Mouse (Mus musculus) olfactory bulb, adult 2 months (tissue): ENCODE results near the gene Ap2a1. TPM values are rescaled to one million over a fixed set of nuclear protein-coding genes. Genes with fewer than 3 reads are reported as not detected.
A peak's percentile ranks its signal among the peaks of the same experiment; 100 is the strongest.
"Not testable (repeated sequence)": the region's sequence is repeated elsewhere in the genome, so short reads cannot be mapped to it uniquely, and the experiment has no call there.

ENCODE experiments used
- H3K27ac ChIP-seq: fragments of 200-500 bp; 2 replicates; pipeline ENCODE4 v1.5.1; 2012; ENCODE audit warnings: low read depth, low read length; ENCODE audit not compliant: insufficient read depth
- H3K4me1 ChIP-seq: fragments of 200-500 bp; 2 replicates; pipeline ENCODE4 v1.6.1; 2012; ENCODE audit warnings: low read length; ENCODE audit not compliant: control insufficient read depth, insufficient read depth
- H3K4me3 ChIP-seq: fragments of 200-500 bp; 2 replicates; pipeline ENCODE4 v1.5.1; 2012; ENCODE audit warnings: mild to moderate bottlenecking, low read depth, low read length, moderate library complexity; ENCODE audit not compliant: insufficient read depth
- CTCF ChIP-seq: fragments of 200-500 bp; IDR thresholded peaks from 2 replicates; pipeline ENCODE4 v1.5.1; 2012; ENCODE audit warnings: low read depth, mild to moderate bottlenecking, low read length, moderate library complexity; ENCODE audit not compliant: insufficient read depth
- POLR2A ChIP-seq: fragments of 200-500 bp; IDR thresholded peaks from 2 replicates; pipeline ENCODE4 v1.6.1; 2012; ENCODE audit warnings: mild to moderate bottlenecking, low read depth, low read length, moderate library complexity; ENCODE audit not compliant: insufficient read depth
- WGBS: fragments of 180-500 bp; shearing (Covaris S2); methylation state at CpG from one replicate; pipeline ENCODE4 v1.1.7; 2018; 5-methylcytosine and 5-hydroxymethylcytosine counted together
- polyA plus RNA-seq: library from polyadenylated mRNA; stranded (reverse); fragments of >200 nt; gene quantifications from 2 replicates; pipeline ENCODE4 v1.2.4, GENCODE M21; 2012; ENCODE audit warnings: low replicate concordance; ENCODE audit not compliant: missing spikeins, insufficient read depth, insufficient read length

Ap2a1 gene
- polyA plus RNA-seq, 1 experiment = not detected

DNA sequence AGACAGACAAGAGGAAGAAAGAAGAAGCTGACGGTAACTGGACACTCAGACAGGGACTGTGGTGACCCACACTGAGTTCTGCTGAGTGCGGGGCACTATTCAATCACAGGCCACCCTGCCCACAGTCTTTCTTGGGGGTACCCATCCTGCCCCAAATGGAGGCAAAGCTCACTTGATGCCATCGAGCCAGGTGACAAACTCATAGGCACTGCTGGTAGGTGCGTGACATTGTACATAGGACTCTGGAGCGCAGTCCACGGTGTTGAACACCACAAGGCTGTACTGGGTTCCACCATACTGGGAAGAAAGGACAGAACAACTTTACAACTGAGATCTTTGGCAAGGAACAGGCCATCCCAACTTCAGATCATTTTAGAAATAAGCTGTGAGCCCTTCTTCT is 37.7 kb downstream of the Ap2a1 start:
- Histone ChIP-seq H3K27ac (no peak overlapping the region), H3K4me1 (peaks cover 38% of the 10 kb centered on the region), H3K4me3 (peak overlapping the region; percentile 73)
- whole genome bisulfite sequencing = 3% methylated on average over 6 of the region's 6 CpGs
- TF ChIP-seq CTCF (no peak), POLR2A (no peak)

DNA sequence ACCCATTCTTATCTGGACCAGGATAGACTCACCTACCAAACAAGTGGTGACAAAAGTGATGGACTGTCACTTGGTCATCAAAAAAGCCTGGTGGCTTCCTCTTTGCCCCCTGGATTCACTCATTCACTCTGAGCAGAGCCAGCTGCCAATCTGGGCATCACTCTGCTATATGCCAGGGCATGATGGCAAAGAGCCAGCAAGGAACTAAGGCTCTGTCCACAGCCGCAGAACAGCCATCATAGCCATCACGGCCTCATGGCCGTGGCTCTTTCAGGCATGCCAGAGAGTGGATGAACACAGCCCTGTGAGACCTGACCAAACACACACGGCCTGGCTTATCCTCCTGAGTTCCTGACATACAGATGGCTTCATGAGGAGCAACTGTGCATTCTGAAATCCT is 38.6 kb downstream of the Ap2a1 start:
- Histone ChIP-seq H3K27ac (no peak overlapping the region), H3K4me1 (peaks cover 39% of the 10 kb centered on the region), H3K4me3 (peak overlapping the region; percentile 73)
- TF ChIP-seq POLR2A (no peak), CTCF (no peak)
- 9% methylated on average over 4 of the region's 4 CpGs for WGBS

DNA sequence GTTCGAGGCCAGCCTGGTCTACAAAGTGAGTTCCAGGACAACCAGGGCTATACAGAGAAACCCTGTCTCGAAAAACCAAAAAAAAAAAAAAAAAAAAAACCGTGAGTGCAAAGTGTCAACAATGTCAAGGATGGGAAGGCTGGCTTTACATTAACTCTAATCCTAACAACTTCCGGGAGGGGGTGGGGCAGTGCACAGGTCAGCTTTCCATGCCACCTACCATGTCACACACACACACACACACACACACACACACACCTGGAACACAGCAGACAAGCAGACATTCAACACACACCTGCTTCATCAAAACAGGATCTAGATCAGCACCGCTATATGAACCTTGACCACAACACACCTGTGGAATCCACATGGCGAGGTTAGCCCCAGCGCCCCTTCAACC is 39.1 kb downstream of the Ap2a1 start:
- TF ChIP-seq POLR2A = no peak
- TF ChIP-seq CTCF = no peak
- 84% methylated on average over 7 of the region's 7 CpGs for WGBS
- Histone ChIP-seq H3K4me3 (no peak overlapping the region), H3K4me1 (peaks cover 42% of the 10 kb centered on the region), H3K27ac (no peak overlapping the region)

DNA sequence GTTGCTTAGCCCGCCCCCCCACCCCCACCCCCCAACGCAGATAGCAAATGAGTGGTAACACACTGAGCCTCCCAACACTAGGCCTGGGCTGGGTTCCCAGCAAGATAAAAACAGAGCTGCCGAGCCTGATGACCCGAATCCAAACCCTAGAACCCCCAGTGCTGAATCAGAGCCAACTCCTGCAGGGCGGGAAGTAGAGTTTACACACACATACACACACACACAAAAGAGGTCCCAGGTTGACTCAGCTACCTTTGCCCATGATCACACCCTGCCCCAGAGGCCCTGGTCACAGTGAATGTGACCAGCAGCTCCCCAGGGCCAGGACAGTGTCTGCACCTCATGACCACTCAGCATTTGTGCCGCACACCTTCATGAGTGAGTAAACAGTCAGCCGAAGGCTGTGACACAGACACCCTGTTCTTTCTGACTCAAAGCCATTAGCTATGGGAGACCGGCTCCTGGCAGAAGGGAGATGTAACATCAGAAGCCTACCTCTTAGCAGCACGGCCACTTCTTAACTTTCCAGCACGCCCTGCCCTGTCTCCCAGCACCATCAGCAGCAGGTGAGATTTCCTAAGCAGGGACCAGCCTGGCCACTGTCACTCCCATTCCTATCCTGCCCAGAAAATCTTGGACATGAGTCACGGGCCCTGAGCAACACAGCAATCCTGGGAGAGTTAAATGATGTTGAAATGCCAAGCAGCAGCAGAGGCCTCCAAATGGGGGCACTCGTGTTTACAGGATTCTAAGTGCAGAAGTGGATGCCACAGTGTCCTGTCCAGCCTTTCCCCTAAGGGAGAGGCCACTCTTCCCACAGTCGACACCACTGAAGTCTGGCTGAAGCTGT is 40.8 kb downstream of the Ap2a1 start:
- TF ChIP-seq POLR2A = no peak
- no peak for TF ChIP-seq CTCF
- WGBS = 35% methylated on average over 13 of the region's 13 CpGs
- H3K27ac ChIP-seq = peak overlapping the region; percentile 24; the same call in 1 of the 2 replicates
- H3K4me1 ChIP-seq = peaks cover 43% of the 10 kb centered on the region
- no peak overlapping the region for H3K4me3 ChIP-seq

DNA sequence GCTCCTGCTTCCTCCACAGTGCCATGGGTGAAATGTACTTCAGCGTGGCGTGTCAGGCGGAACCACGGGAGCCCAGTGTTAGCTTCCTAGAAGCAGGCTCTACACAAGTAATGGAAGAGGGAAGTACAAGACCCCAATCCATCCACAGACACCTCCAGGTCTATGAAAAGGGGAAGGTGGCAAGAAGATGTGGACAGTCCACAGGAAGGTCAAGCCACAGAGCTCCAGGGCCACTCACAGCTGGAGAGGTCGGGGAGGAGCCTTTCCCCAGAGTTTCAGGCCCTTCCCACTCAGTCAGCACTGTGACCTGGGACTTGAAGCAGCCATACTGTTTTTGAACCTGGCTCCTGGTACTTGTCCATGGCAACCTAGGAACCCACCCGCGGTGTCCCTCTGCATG is 42.3 kb downstream of the Ap2a1 start:
- no peak overlapping the region for H3K27ac ChIP-seq
- H3K4me1 ChIP-seq = peaks cover 38% of the 10 kb centered on the region
- TF ChIP-seq CTCF (no peak), POLR2A (no peak)
- WGBS = 83% methylated on average over 7 of the region's 7 CpGs
- H3K4me3 ChIP-seq = no peak overlapping the region

DNA sequence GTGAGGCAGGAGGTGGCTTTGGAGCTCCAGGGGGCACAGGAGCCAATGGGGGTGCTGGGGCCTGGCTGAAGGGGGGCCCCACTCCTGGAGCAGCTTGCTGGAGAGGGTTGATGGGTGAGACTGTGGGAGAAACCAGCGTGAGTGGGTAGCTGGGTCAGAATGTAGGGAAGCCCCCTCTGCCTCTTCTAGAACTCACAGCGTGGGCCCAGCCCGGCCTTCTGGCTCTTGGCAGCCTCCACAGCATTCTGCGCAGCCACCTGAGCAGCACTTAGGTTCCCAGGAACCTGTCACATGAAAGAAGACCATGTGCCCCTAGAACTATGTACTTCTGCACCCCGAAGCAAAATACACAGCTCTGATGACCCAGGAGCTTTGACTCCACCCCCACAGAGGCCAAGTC is 44.7 kb downstream of the Ap2a1 start:
- H3K27ac ChIP-seq = no peak overlapping the region
- TF ChIP-seq POLR2A (no peak), CTCF (no peak)
- no peak overlapping the region for H3K4me3 ChIP-seq
- H3K4me1 ChIP-seq = peaks cover 24% of the 10 kb centered on the region
- WGBS = 96% methylated on average over 5 of the region's 5 CpGs

DNA sequence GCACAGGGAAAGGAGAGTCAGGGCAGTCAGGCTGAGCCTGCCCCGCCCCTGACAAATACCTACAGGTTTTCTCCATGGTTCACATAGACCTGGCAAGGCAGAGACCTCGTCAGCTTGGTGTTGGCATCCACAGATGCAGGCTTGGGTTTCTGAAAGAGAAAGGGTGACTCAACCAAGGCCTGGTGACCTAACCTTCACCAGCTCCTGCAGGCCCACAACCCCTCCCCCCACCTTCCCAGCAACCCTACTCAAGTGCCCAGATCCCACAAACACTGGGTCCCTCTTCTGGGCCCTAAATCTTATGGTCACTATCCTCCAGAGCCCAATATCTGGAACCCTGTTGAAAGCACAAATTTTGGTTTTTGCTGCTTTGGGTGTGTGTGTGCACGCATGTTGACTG is 46.3 kb downstream of the Ap2a1 start:
- WGBS = 91% methylated on average over 3 of the region's 3 CpGs
- 0 out of 2 replicates have a peak, but pooled peaks cover 10% of the 10 kb centered on the region for H3K4me1 ChIP-seq
- no peak overlapping the region for H3K4me3 ChIP-seq
- H3K27ac ChIP-seq = no peak overlapping the region
- TF ChIP-seq POLR2A (no peak), CTCF (no peak)

DNA sequence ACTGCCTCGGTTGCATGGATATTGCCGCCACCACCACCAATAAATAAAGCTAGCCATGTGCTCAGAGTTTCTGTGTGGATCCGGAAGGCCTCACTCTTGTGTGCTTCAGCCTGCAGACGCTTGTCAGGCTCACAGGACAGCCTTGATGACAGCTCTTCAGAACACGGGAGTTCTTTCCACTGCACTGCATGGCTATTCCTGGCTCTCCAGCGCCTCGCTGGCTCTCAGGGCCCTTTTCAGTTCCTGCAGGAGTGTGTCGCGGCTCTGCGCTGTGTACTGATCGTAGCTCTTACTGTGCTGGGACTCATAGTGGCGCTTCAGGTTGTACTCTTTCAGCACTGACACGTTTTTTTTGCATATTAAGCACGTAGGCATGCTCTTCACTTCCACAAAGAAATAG is 51.5 kb downstream of the Ap2a1 start:
- 75% methylated on average over 14 of the region's 14 CpGs for WGBS

DNA sequence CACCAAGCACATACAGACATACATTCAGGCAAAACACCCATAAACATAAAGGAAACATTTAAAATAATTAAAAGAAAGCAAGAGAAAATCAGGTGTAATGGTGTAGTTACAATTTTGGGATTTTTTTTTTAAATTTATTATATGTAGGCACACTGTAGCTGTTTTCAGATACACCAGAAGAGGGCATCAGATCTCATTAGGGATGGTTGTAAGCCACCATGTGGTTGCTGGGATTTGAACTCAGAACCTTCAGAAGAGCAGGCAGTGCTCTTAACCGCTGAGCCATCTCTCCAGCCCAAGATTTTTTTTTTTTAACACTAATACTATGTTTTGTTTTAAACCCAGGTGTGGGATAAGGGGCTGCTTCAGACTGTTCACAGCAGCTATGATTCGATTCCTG is 57.5 kb downstream of the Ap2a1 start:
- WGBS = 92% methylated on average over 2 of the region's 2 CpGs
- H3K4me1 ChIP-seq = peaks cover 18% of the 10 kb centered on the region
- not testable (repeated sequence) for H3K27ac ChIP-seq, H3K4me3 ChIP-seq

More for the DNA sequence above, 51.5 kb downstream of the Ap2a1 start:
- H3K4me3 ChIP-seq = no peak overlapping the region
- H3K4me1 ChIP-seq = no peaks in the 10 kb centered on the region
- H3K27ac ChIP-seq = no peak overlapping the region
- TF ChIP-seq POLR2A (no peak), CTCF (no peak)

DNA sequence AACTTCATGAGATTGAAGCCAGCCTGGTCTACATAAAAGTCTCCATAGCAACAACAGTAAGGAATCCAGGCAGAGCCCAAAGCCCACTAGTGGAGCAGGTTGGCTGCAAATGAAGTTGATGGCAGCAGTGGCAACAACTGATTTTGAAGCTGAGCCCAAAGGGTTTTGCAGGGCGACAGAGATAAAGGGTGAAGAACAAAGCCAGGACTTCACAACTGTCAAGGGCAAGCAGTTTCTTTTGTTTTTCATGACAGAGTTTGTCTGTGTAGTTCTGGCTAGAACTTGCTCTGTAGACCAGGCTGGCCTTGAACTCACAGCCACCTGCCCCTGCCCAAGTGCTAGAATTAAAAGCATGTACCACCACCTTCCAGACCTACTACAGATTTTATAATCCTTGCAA is 58.1 kb downstream of the Ap2a1 start:
- TF ChIP-seq CTCF = no peak
- no peak for TF ChIP-seq POLR2A
- no peak overlapping the region for H3K4me3 ChIP-seq
- WGBS = 33% methylated on average over 1 of the region's 1 CpGs
- no peak overlapping the region for H3K27ac ChIP-seq
- peaks cover 24% of the 10 kb centered on the region for H3K4me1 ChIP-seq

DNA sequence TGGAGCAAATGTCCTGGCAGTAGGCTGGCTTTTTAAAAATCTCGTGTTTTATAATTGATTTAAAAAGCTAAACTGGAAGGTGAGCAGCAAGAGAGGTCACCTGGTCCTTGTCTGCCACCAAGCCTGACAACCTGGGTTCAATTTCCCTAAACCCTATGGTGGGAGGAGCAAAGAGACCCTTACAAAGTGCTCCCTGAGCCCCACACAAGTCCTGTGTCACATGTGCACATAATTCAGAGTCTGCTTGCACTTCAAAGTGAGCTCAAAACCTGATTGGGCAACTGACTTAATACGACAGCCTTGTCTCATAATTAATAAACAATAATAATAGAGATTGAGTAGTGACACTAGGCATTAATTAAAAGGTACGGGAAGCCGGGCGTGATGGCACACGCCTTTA is 58.7 kb downstream of the Ap2a1 start:
- H3K4me1 ChIP-seq = peaks cover 28% of the 10 kb centered on the region
- 0 out of 2 replicates have a peak overlapping the region, but pooled peaks have one; percentile 44 for H3K27ac ChIP-seq
- 76% methylated on average over 6 of the region's 6 CpGs for WGBS
- TF ChIP-seq CTCF = no peak
- TF ChIP-seq POLR2A = no peak
- H3K4me3 ChIP-seq = no peak overlapping the region
